Mouse (Mus musculus): ENCODE data around the gene Drc7. TPM values are rescaled to one million over a fixed set of nuclear protein-coding genes. Genes with fewer than 3 reads are reported as not detected.

The Drc7 gene
- total and polyA plus RNA-seq, 3 experiments = 0.41 TPM; not detected in 2

- H3K79me2 ChIP-seq (replicated peaks; ENCODE audit: control insufficient read depth, insufficient read depth, low read length) = no peaks in the 10 kb centered on the region
- WGBS = 5% methylated on average over 11 of the region's 11 CpGs
- no peaks in the 10 kb centered on the region for H3K36me3 ChIP-seq (ENCODE audit: control insufficient read depth, insufficient read depth, low read length)
- no peak for TF ChIP-seq EP300 (IDR thresholded peaks at IDR 0.05; ENCODE audit: insufficient read depth, low read depth, low read length)
- TF ChIP-seq CTCF (IDR thresholded peaks at IDR 0.05) = no peak
- TF ChIP-seq POLR2A (IDR thresholded peaks at IDR 0.05; ENCODE audit: insufficient read depth, low read depth, low read length) = no peak
- intact Hi-C loops (cut with DNase I) = no loop called here
- no peak for DNase-seq
- H3K4me3 ChIP-seq = peak overlapping the region; percentile 82
- peak overlapping the region; percentile 51; the same call in 1 of the 2 replicates for H3K27ac ChIP-seq
- H3K4me1 ChIP-seq (ENCODE audit: control insufficient read depth, insufficient read depth, low read length) = peaks cover 1% of the 10 kb centered on the region; the same call in 1 of the 2 replicates
- H3K27me3 ChIP-seq (ENCODE audit: control insufficient read depth, insufficient read depth, low read length) = no peaks in the 10 kb centered on the region
- H3K9ac ChIP-seq (ENCODE audit: low read depth, low read length) = peak overlapping the region; percentile 72
These were observed 26.7 kb downstream of the Drc7 start for GRCm38 (mm10) chr8:95081650-95082049.

GRCm38 (mm10) chr8:95084261-95084660 lies 29.4 kb downstream of the Drc7 start:
- no peak for DNase-seq
- WGBS = 83% methylated on average over 4 of the region's 4 CpGs
- Histone ChIP-seq H3K27me3 (ENCODE audit: control insufficient read depth, insufficient read depth, low read length) (no peaks in the 10 kb centered on the region), H3K36me3 (ENCODE audit: control insufficient read depth, insufficient read depth, low read length) (no peaks in the 10 kb centered on the region), H3K79me2 (replicated peaks; ENCODE audit: control insufficient read depth, insufficient read depth, low read length) (no peaks in the 10 kb centered on the region), H3K4me1 (ENCODE audit: control insufficient read depth, insufficient read depth, low read length) (peaks cover 1% of the 10 kb centered on the region; the same call in 1 of the 2 replicates), H3K9ac (ENCODE audit: low read depth, low read length) (no peak overlapping the region), H3K27ac (no peak overlapping the region), H3K4me3 (no peak overlapping the region)
- intact Hi-C loops (cut with DNase I) = no loop called here
- TF ChIP-seq EP300 (IDR thresholded peaks at IDR 0.05; ENCODE audit: insufficient read depth, low read depth, low read length) (no peak), CTCF (IDR thresholded peaks at IDR 0.05) (no peak), POLR2A (IDR thresholded peaks at IDR 0.05; ENCODE audit: insufficient read depth, low read depth, low read length) (no peak)

GRCm38 (mm10) chr8:95084744-95085431 lies 30.0 kb downstream of the Drc7 start:
- Histone ChIP-seq H3K4me3 (no peak overlapping the region), H3K4me1 (ENCODE audit: control insufficient read depth, insufficient read depth, low read length) (peaks cover 1% of the 10 kb centered on the region; the same call in 1 of the 2 replicates), H3K27me3 (ENCODE audit: control insufficient read depth, insufficient read depth, low read length) (no peaks in the 10 kb centered on the region), H3K9ac (ENCODE audit: low read depth, low read length) (no peak overlapping the region), H3K79me2 (replicated peaks; ENCODE audit: control insufficient read depth, insufficient read depth, low read length) (no peaks in the 10 kb centered on the region), H3K36me3 (ENCODE audit: control insufficient read depth, insufficient read depth, low read length) (no peaks in the 10 kb centered on the region), H3K27ac (no peak overlapping the region)
- 84% methylated on average over 10 of the region's 10 CpGs for WGBS
- intact Hi-C loops (cut with DNase I) = no loop called here
- no peak for DNase-seq
- TF ChIP-seq POLR2A (IDR thresholded peaks at IDR 0.05; ENCODE audit: insufficient read depth, low read depth, low read length) = no peak
- no peak for TF ChIP-seq EP300 (IDR thresholded peaks at IDR 0.05; ENCODE audit: insufficient read depth, low read depth, low read length)
- no peak for TF ChIP-seq CTCF (IDR thresholded peaks at IDR 0.05)

DNA sequence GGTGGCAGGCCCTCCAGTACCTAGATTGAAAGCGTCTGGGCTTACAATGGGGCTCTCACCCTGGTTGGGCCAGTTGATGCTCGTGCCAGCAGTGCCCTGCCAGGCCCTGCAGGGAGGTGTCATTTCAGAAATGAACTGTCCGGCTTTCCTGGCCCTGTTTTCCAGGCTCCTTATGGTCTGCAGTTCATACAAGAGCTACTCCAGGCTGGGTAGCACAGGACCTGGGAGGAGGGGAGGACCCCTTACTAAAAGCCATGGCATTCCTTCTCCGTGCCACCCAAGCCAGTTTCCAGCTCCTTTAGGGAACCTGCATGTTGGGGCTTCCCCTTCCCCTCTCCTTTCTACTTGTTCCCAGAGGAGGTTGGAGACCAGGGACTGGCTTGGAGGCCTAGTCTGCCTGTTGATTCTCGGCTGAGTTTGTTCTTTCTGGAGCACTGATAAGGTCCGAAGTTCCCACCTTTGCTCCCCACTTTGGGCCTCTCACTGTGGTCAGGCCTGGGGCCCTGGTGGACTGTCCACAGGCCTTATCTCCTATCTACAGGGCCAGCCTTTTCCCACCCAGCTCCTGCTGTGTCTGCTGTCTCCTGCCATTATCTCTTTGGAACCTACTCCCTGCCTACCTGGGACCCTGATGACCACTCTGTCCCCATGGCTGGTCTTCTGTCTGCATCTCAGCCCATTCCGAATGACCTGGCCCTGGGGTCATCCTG lies 30.7 kb downstream of the Drc7 start:
- H3K4me3 ChIP-seq = no peak overlapping the region
- H3K36me3 ChIP-seq (ENCODE audit: control insufficient read depth, insufficient read depth, low read length) = no peaks in the 10 kb centered on the region
- no peaks in the 10 kb centered on the region for H3K27me3 ChIP-seq (ENCODE audit: control insufficient read depth, insufficient read depth, low read length)
- no peaks in the 10 kb centered on the region for H3K79me2 ChIP-seq (replicated peaks; ENCODE audit: control insufficient read depth, insufficient read depth, low read length)
- no peak overlapping the region for H3K27ac ChIP-seq
- H3K4me1 ChIP-seq (ENCODE audit: control insufficient read depth, insufficient read depth, low read length) = peaks cover 1% of the 10 kb centered on the region; the same call in 1 of the 2 replicates
- intact Hi-C loops (cut with DNase I) = no loop called here
- H3K9ac ChIP-seq (ENCODE audit: low read depth, low read length) = no peak overlapping the region
- no peak for DNase-seq
- 76% methylated on average over 7 of the region's 7 CpGs for WGBS
- TF ChIP-seq EP300 (IDR thresholded peaks at IDR 0.05; ENCODE audit: insufficient read depth, low read depth, low read length) = no peak
- TF ChIP-seq POLR2A (IDR thresholded peaks at IDR 0.05; ENCODE audit: insufficient read depth, low read depth, low read length) = no peak
- TF ChIP-seq CTCF (IDR thresholded peaks at IDR 0.05) = no peak

- TF ChIP-seq CTCF (IDR thresholded peaks at IDR 0.05) = no peak
- 40% methylated on average over 4 of the region's 4 CpGs for WGBS
- Histone ChIP-seq H3K4me1 (ENCODE audit: control insufficient read depth, insufficient read depth, low read length) (no peaks in the 10 kb centered on the region), H3K27ac (no peak overlapping the region), H3K27me3 (ENCODE audit: control insufficient read depth, insufficient read depth, low read length) (no peaks in the 10 kb centered on the region), H3K9ac (ENCODE audit: low read depth, low read length) (no peak overlapping the region), H3K36me3 (ENCODE audit: control insufficient read depth, insufficient read depth, low read length) (no peaks in the 10 kb centered on the region), H3K79me2 (replicated peaks; ENCODE audit: control insufficient read depth, insufficient read depth, low read length) (no peaks in the 10 kb centered on the region), H3K4me3 (no peak overlapping the region)
- intact Hi-C loops (cut with DNase I) = no loop called here
- no peak for DNase-seq
These were observed 38.7 kb downstream of the Drc7 start for GRCm38 (mm10) chr8:95093574-95093973.

DNA sequence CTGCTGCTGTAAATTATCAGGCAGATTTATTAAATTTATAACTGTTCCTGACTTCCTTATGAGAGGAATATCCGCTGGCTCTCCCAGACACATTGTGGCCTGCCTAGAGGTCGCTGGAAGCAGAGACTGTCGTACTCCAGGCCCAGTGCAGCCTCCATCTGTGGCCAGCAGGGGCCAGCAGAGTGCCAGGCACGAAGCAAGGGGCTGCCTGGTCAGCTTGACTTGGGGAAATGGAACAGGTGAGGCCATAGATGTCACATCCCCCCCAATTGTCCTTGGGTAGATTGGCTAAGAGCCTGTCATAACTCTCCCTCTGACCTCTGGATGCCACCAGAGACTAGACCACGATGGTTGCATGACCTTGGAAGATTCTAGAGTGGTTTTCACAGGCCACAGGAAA lies 44.1 kb downstream of the Drc7 start:
- DNase-seq = peak; percentile 71 to 84
- intact Hi-C loops (cut with DNase I) = loop anchor here (1.0 kb wide), 1 partner anchor 105 kb away; no protein-coding TSS in a partner anchor
- Histone ChIP-seq H3K27ac (no peak overlapping the region), H3K36me3 (ENCODE audit: control insufficient read depth, insufficient read depth, low read length) (no peaks in the 10 kb centered on the region), H3K9ac (ENCODE audit: low read depth, low read length) (no peak overlapping the region), H3K27me3 (ENCODE audit: control insufficient read depth, insufficient read depth, low read length) (no peaks in the 10 kb centered on the region), H3K79me2 (replicated peaks; ENCODE audit: control insufficient read depth, insufficient read depth, low read length) (no peaks in the 10 kb centered on the region), H3K4me1 (ENCODE audit: control insufficient read depth, insufficient read depth, low read length) (no peaks in the 10 kb centered on the region), H3K4me3 (no peak overlapping the region)
- TF ChIP-seq POLR2A (IDR thresholded peaks at IDR 0.05; ENCODE audit: insufficient read depth, low read depth, low read length) (no peak), CTCF (IDR thresholded peaks at IDR 0.05) (no peak), EP300 (IDR thresholded peaks at IDR 0.05; ENCODE audit: insufficient read depth, low read depth, low read length) (peak; percentile 87)
- WGBS = 14% methylated on average over 5 of the region's 5 CpGs

All from heart, adult 2 months (tissue).